Mouse (Mus musculus): ENCODE measurements around the gene Tomm7. TPM values are rescaled to one million over a fixed set of nuclear protein-coding genes. Genes with fewer than 3 reads are reported as not detected.
A peak's percentile ranks its signal among the peaks of the same experiment; 100 is the strongest.

Gene Tomm7
- polyA plus RNA-seq, 1 experiment: 0.81 TPM

- Histone ChIP-seq H3K9me3 (ENCODE audit: control insufficient read depth, low read length) (no peaks in the 10 kb centered on the region), H3K4me3 (replicated peaks) (no peak overlapping the region), H3K36me3 (ENCODE audit: control insufficient read depth) (no peaks in the 10 kb centered on the region), H3K27me3 (ENCODE audit: control insufficient read depth) (peaks cover 19% of the 10 kb centered on the region), H3K4me1 (ENCODE audit: control insufficient read depth) (peaks cover 1% of the 10 kb centered on the region)
- TF ChIP-seq TAL1 (IDR thresholded peaks at IDR 0.05; ENCODE audit: low read length): no peak
- TF ChIP-seq GATA1 (IDR thresholded peaks at IDR 0.05; ENCODE audit: low read length): no peak
These were observed 12.8 kb downstream of the Tomm7 start for GRCm38 (mm10) chr5:23830897-23831752.

DNA sequence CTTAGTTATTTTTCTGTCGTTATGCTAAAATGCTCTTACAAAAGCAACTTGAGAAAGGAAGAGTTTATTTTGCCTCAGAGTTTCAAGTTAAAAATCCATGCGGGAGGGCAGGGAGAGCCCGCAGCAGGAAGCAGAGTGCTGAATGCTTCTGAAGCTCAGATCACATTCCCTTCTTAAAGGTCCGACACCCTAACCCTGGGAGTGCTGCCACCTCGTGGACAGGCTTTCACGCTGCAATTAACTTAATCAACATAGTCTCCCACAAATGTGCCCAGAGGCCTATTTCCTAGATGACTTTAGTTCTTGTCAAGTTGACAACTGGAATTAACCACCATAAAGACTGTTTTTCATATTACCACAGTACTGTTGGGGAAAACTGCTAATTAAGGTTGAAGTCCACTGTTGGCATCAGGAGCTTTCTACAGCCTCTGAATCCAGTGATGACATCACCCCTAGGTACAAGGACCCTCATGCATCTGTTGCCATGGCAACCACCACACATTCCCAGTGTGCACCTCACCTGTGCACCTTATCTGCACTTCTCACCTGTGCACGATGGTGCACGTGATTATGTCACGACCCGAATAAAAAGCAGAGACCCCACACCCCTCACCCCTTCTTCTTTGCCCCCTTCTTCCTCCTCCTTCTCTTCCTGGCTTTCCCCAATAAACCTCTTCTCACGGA, 17.5 kb downstream of the Tomm7 start:
- Histone ChIP-seq H3K27me3 (ENCODE audit: control insufficient read depth) (peaks cover 10% of the 10 kb centered on the region), H3K4me3 (replicated peaks) (no peak overlapping the region), H3K9me3 (ENCODE audit: control insufficient read depth, low read length) (no peaks in the 10 kb centered on the region), H3K4me1 (ENCODE audit: control insufficient read depth) (peaks cover 1% of the 10 kb centered on the region), H3K36me3 (ENCODE audit: control insufficient read depth) (peaks cover 2% of the 10 kb centered on the region)
- TF ChIP-seq GATA1 (IDR thresholded peaks at IDR 0.05; ENCODE audit: low read length) (no peak), TAL1 (IDR thresholded peaks at IDR 0.05; ENCODE audit: low read length) (no peak)

- Histone ChIP-seq H3K4me3 (replicated peaks) (no peak overlapping the region), H3K4me1 (ENCODE audit: control insufficient read depth) (peaks cover 1% of the 10 kb centered on the region), H3K36me3 (ENCODE audit: control insufficient read depth) (peaks cover 14% of the 10 kb centered on the region), H3K27me3 (ENCODE audit: control insufficient read depth) (peaks cover 2% of the 10 kb centered on the region; the same call in 1 of the 2 replicates), H3K9me3 (ENCODE audit: control insufficient read depth, low read length) (no peaks in the 10 kb centered on the region)
- no peak for TF ChIP-seq TAL1 (IDR thresholded peaks at IDR 0.05; ENCODE audit: low read length)
- TF ChIP-seq GATA1 (IDR thresholded peaks at IDR 0.05; ENCODE audit: low read length): no peak
These were observed 19.7 kb downstream of the Tomm7 start for GRCm38 (mm10) chr5:23824171-23824733.

DNA sequence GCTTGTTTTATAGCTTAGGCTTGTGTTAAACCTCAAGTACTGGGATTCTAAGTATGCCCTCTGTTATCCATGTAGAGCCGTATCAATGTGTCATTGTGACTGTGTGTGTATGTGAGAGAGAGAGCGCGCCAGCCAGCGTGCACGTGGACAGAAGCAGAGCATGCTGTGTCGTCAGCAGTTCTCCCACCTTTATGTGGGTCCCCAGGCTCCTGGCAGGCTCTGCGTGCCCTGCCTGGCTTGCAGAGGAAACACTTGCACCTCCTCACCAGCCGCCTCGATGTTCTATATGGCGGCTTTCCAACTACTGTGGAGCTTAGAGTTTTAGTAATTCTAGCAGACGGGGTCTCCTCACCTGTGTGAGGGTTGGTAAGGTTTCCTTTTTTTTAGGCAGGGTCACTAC, 21.7 kb downstream of the Tomm7 start:
- Histone ChIP-seq H3K27me3 (ENCODE audit: control insufficient read depth) (no peaks in the 10 kb centered on the region), H3K36me3 (ENCODE audit: control insufficient read depth) (peaks cover 28% of the 10 kb centered on the region), H3K4me3 (replicated peaks) (no peak overlapping the region), H3K9me3 (ENCODE audit: control insufficient read depth, low read length) (no peaks in the 10 kb centered on the region), H3K4me1 (ENCODE audit: control insufficient read depth) (peaks cover 1% of the 10 kb centered on the region)
- TF ChIP-seq GATA1 (IDR thresholded peaks at IDR 0.05; ENCODE audit: low read length) (no peak), TAL1 (IDR thresholded peaks at IDR 0.05; ENCODE audit: low read length) (no peak)

- TF ChIP-seq GATA1 (IDR thresholded peaks at IDR 0.05; ENCODE audit: low read length) (no peak), TAL1 (IDR thresholded peaks at IDR 0.05; ENCODE audit: low read length) (no peak)
- Histone ChIP-seq H3K36me3 (ENCODE audit: control insufficient read depth) (peaks cover 81% of the 10 kb centered on the region), H3K4me3 (replicated peaks) (no peak overlapping the region)
These were observed 27.3 kb downstream of the Tomm7 start for GRCm38 (mm10) chr5:23816681-23817080.

GRCm38 (mm10) chr5:23814841-23815240, 29.1 kb downstream of the Tomm7 start:
- TF ChIP-seq TAL1 (IDR thresholded peaks at IDR 0.05; ENCODE audit: low read length): no peak
- no peak for TF ChIP-seq GATA1 (IDR thresholded peaks at IDR 0.05; ENCODE audit: low read length)

More at GRCm38 (mm10) chr5:23816681-23817080, 27.3 kb downstream of the Tomm7 start:
- Histone ChIP-seq H3K4me1 (ENCODE audit: control insufficient read depth) (no peaks in the 10 kb centered on the region), H3K9me3 (ENCODE audit: control insufficient read depth, low read length) (peaks cover 16% of the 10 kb centered on the region), H3K27me3 (ENCODE audit: control insufficient read depth) (no peaks in the 10 kb centered on the region; the same call in 1 of the 2 replicates)

DNA sequence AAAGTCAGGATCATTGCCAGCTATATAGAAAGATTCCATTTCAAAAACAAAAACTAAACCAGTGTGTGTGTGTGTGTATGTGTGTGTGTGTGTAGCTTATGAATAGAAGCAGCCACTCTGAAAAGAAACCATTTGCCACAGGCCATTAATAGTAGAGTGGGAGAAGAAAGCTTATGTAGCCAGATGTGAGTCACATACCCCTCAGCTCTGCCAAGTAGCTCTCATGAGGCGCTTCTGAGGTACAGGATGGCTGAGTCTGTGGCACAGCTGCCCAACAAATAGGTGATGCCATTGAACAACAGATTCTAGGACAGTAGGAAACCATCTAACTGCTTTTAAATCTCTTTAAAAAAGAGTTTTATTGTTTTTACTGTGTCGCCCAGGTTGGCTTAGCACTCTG, 51.2 kb downstream of the Tomm7 start:
- H3K4me3 ChIP-seq (replicated peaks): no peak overlapping the region
- H3K9me3 ChIP-seq (ENCODE audit: control insufficient read depth, low read length): no peaks in the 10 kb centered on the region
- no peak for TF ChIP-seq GATA1 (IDR thresholded peaks at IDR 0.05; ENCODE audit: low read length)
- TF ChIP-seq TAL1 (IDR thresholded peaks at IDR 0.05; ENCODE audit: low read length): no peak
- peaks cover 80% of the 10 kb centered on the region for H3K36me3 ChIP-seq (ENCODE audit: control insufficient read depth)
- no peaks in the 10 kb centered on the region for H3K27me3 ChIP-seq (ENCODE audit: control insufficient read depth)
- peaks cover 24% of the 10 kb centered on the region for H3K4me1 ChIP-seq (ENCODE audit: control insufficient read depth)

More at GRCm38 (mm10) chr5:23814841-23815240, 29.1 kb downstream of the Tomm7 start:
- H3K27me3 ChIP-seq (ENCODE audit: control insufficient read depth): no peaks in the 10 kb centered on the region; the same call in 1 of the 2 replicates
- H3K4me3 ChIP-seq (replicated peaks): no peak overlapping the region
- H3K9me3 ChIP-seq (ENCODE audit: control insufficient read depth, low read length): peaks cover 16% of the 10 kb centered on the region
- no peaks in the 10 kb centered on the region for H3K4me1 ChIP-seq (ENCODE audit: control insufficient read depth)
- peaks cover 91% of the 10 kb centered on the region for H3K36me3 ChIP-seq (ENCODE audit: control insufficient read depth)

DNA sequence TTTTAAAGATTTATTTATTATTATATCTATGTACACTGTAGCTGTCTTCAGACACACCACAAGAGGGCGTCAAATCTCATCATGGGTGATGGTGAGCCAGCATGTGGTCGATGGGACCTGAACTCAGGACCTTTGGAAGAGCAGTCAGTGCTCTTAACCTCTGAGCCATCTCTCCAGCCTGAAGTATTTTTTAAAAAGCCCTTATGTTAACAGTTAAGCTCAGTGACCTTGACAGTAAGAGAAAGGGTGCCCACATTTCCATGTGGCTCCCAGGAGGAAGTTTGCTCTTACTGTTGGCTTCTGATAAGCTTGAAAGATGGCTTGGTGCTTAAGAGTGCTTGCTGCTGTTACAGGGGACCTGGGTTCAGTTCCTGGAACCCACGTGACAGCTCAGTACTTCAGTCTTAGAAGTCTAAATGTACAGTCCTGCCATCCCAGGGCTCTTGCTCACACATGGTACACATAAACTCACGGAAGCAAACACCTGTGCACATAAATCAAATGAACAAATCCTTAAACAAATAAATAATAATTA, 54.8 kb downstream of the Tomm7 start:
- peaks cover 3% of the 10 kb centered on the region; the same call in 1 of the 2 replicates for H3K9me3 ChIP-seq (ENCODE audit: control insufficient read depth, low read length)
- no peaks in the 10 kb centered on the region for H3K27me3 ChIP-seq (ENCODE audit: control insufficient read depth)
- TF ChIP-seq GATA1 (IDR thresholded peaks at IDR 0.05; ENCODE audit: low read length) (no peak), TAL1 (IDR thresholded peaks at IDR 0.05; ENCODE audit: low read length) (no peak)
- peaks cover 33% of the 10 kb centered on the region for H3K4me1 ChIP-seq (ENCODE audit: control insufficient read depth)
- H3K4me3 ChIP-seq (replicated peaks): peak overlapping the region; percentile 73
- peaks cover 44% of the 10 kb centered on the region for H3K36me3 ChIP-seq (ENCODE audit: control insufficient read depth)

Other genes with a start within 250 kb of the Tomm7 start
- gene Srpk2, start 159.5 kb downstream of the Tomm7 start, polyA plus RNA-seq (2012): 0.02 and 0.06 TPM in 2 replicates
- gene Pus7, start 60.5 kb downstream of the Tomm7 start, polyA plus RNA-seq (2012): 0.17 TPM in 2 replicates
- 0.97 and 1.2 TPM in 2 replicates for gene Rint1, start 56.5 kb downstream of the Tomm7 start, polyA plus RNA-seq (2012)
- gene Fam126a, start 186.5 kb upstream of the Tomm7 start, polyA plus RNA-seq (2012): 2.4 and 3.5 TPM in 2 replicates

Measured in erythroblast, embryonic 14.5 days (primary cell).